In the genomic region with DNA sequence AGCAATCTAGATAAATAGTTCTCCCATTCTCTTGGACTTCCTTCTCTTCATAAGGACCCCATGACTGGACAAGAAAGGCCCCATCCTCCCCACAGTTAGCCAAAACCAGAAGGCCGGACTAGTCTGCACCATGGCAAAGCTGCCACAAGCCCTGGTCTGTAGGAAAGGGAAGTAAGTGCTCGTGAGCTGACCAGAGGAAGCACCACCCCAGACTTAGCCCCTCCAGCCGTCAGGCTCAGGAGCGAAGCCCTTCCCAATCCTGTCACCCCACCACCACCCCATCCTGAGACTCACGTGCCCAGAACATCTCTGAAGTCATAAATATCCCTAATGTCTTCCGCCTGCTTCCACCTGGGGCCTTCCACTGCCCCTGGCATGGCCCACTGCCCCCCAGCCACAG, we compare ENCODE assay signal across 9 mouse cellular contexts. TPM values are rescaled to one million over a fixed set of nuclear protein-coding genes. Genes with fewer than 3 reads are reported as not detected.
DNase-seq lines count a peak whose midpoint lies in the region; ATAC-seq lines count a peak whose summit lies in the region.
"Had no signal": no experiment of that assay in that cellular context is flagged by ENCODE, and none has a peak within 500 bp of the region (broad histone marks: within the 10 kb centered on the region; RNA-seq: fewer than 3 reads in every experiment).

No protein-coding gene starts in this region.

- H3K4me2 ChIP-seq in kidney, embryonic 15.5 days, result peak overlapping the region; percentile 90
- H3K4me2 ChIP-seq in heart, embryonic 14.5 days (ENCODE audit: low read length), result peak overlapping the region; percentile 40

- no peaks in the 10 kb centered on the region for H3K9me3 ChIP-seq in kidney, embryonic 15.5 days (replicated peaks)
- no peaks in the 10 kb centered on the region for H3K9me3 ChIP-seq in heart, embryonic 14.5 days (ENCODE audit: control insufficient read depth, low read length)
- H3K9me3 ChIP-seq: liver, embryonic 13.5 days had no signal

- peak overlapping the region; percentile 9; the same call in 1 of the 2 replicates for H3K9ac ChIP-seq in kidney, embryonic 15.5 days
- peak overlapping the region; percentile 31; the same call in 1 of the 2 replicates for H3K9ac ChIP-seq in heart, embryonic 14.5 days (ENCODE audit: low read length)
- H3K9ac ChIP-seq: liver, embryonic 13.5 days had no signal

- H3K36me3 ChIP-seq in kidney, embryonic 15.5 days, result peaks cover 44% of the 10 kb centered on the region
- H3K36me3 ChIP-seq in heart, embryonic 14.5 days (ENCODE audit: control insufficient read depth, insufficient read depth, low read length), result peaks cover 42% of the 10 kb centered on the region
- peaks cover 36% of the 10 kb centered on the region for H3K36me3 ChIP-seq in macrophage (ENCODE audit: inconsistent target)

- peaks cover 34% of the 10 kb centered on the region for H3K4me1 ChIP-seq in kidney, embryonic 15.5 days
- H3K4me1 ChIP-seq in heart, embryonic 14.5 days (ENCODE audit: control insufficient read depth in 2 of 2, insufficient read depth in 2 of 2, low read length in 2 of 2), result peaks cover 25 to 41% of the 10 kb centered on the region in 2 experiments

- no peak for DNase-seq in kidney, adult 11 months
- no peak for DNase-seq in MN1 (ENCODE audit: low spot score)
- no peak for DNase-seq in thymus, postnatal 36 days
- DNase-seq: cerebellum, postnatal 10 days; liver, embryonic 13.5 days had no signal

- 48% methylated on average over 6 of the region's 6 CpGs for WGBS in kidney, embryonic 15.5 days
- 82% methylated on average over 6 of the region's 6 CpGs for WGBS in heart, embryonic 14.5 days
- 2% methylated on average over 6 of the region's 6 CpGs for WGBS in macrophage (ENCODE audit: missing documents)

- H3K79me2 ChIP-seq in macrophage (ENCODE audit: inconsistent target), result peaks cover 53% of the 10 kb centered on the region

- peak overlapping the region; percentile 16; the same call in 1 of the 2 replicates for H3K4me3 ChIP-seq in kidney, embryonic 15.5 days (replicated peaks)
- no peak overlapping the region; a peak in 1 of 4 replicates for H3K4me3 ChIP-seq in heart, embryonic 14.5 days (ENCODE audit: control insufficient read depth in 1 of 2, insufficient read depth in 1 of 2, low read depth in 1 of 2, low read length in 2 of 2)
- H3K4me3 ChIP-seq in macrophage (ENCODE audit: inconsistent target), result peak overlapping the region; percentile 95
- H3K4me3 ChIP-seq: liver, embryonic 13.5 days had no signal

- ATAC-seq in kidney, embryonic 15.5 days (replicated peaks; ENCODE audit: low FRiP score), result no peak
- peak; percentile 48 for ATAC-seq in common myeloid progenitor, adult 5-6 weeks (replicated peaks; ENCODE audit: low read depth, poor library complexity, severe bottlenecking)
- no peak for ATAC-seq in heart, embryonic 14.5 days (ENCODE audit: insufficient number of reproducible peaks, insufficient read depth, low FRiP score, low read depth)

- peak overlapping the region; percentile 74 for H3K27ac ChIP-seq in kidney, embryonic 15.5 days
- peak overlapping the region in 1 of 2 experiments; percentile 10; a peak in 1 of 4 replicates for H3K27ac ChIP-seq in heart, embryonic 14.5 days (replicated peaks in 1 of 2; ENCODE audit: control insufficient read depth in 1 of 2, insufficient read depth in 1 of 2, low read depth in 2 of 2, low read length in 2 of 2)
- H3K27ac ChIP-seq in macrophage, result peak overlapping the region; percentile 94
- H3K27ac ChIP-seq: liver, embryonic 13.5 days had no signal

- no peaks in the 10 kb centered on the region for H3K27me3 ChIP-seq in kidney, embryonic 15.5 days
- H3K27me3 ChIP-seq in heart, embryonic 14.5 days (ENCODE audit: control insufficient read depth, insufficient read depth, low read length), result no peaks in the 10 kb centered on the region
- H3K27me3 ChIP-seq: liver, embryonic 13.5 days had no signal

RNA-seq across cellular contexts. Expression of a gene that starts 2.2 kb away (rescaled TPM):
- polyA plus RNA-seq in kidney, embryonic 15.5 days (2015; fragmentation: Nextera tagmentation; extraction: Ambion mirVana), result 103 and 111 TPM in 2 replicates
- 29.9 and 41.3 TPM in 2 replicates for total RNA-seq in common myeloid progenitor, adult 5-6 weeks (2017)
- polyA plus RNA-seq in heart, embryonic 14.5 days (2014; fragmentation: Nextera tagmentation; extraction: Ambion mirVana), result 131 and 134 TPM in 2 replicates
- total RNA-seq in macrophage (2018; cell fraction: chromatin; rRNA removed), result 100 to 1,000 TPM in 14 of 26 experiments, 10 to 100 TPM in 12; 24.4 to 393 (median 134) TPM
- total RNA-seq in macrophage (2018; cell fraction: cytosol; rRNA removed), result 100 to 1,000 TPM; 131 to 215 (median 167) TPM
- 100 to 1,000 TPM in 12 of 26 experiments, 10 to 100 TPM in 14; 26.9 to 294 (median 90.3) TPM for total RNA-seq in macrophage (2018; cell fraction: nucleus; rRNA removed)
- polyA plus RNA-seq in macrophage (2018), result 148 to 193 TPM (median 166 TPM) in 3 replicates

RNA-seq across cellular contexts. Expression of a gene that starts 14.8 kb away (rescaled TPM):
- polyA plus RNA-seq in kidney, embryonic 15.5 days (2015; fragmentation: Nextera tagmentation; extraction: Ambion mirVana), result 13.8 and 18.7 TPM in 2 replicates
- total RNA-seq in common myeloid progenitor, adult 5-6 weeks (2017), result 10.2 and 11.7 TPM in 2 replicates
- polyA plus RNA-seq in heart, embryonic 14.5 days (2014; fragmentation: Nextera tagmentation; extraction: Ambion mirVana), result 10.1 and 10.3 TPM in 2 replicates
- total RNA-seq in macrophage (2018; cell fraction: chromatin; rRNA removed), result 10 to 100 TPM in 11 of 26 experiments, 1 to 10 TPM in 15; 1.3 to 17.8 (median 7.8) TPM
- total RNA-seq in macrophage (2018; cell fraction: cytosol; rRNA removed), result 10 to 100 TPM in 5 of 26 experiments, 1 to 10 TPM in 21; 4.6 to 13.7 (median 8.1) TPM
- total RNA-seq in macrophage (2018; cell fraction: nucleus; rRNA removed), result 10 to 100 TPM in 9 of 26 experiments, 1 to 10 TPM in 16, under 1 TPM in 1; 0.99 to 21.8 (median 8.4) TPM
- polyA plus RNA-seq in macrophage (2018), result 5.2 to 11.7 TPM (median 7.6 TPM) in 3 replicates

RNA-seq across cellular contexts. Expression of a gene that starts 34.6 kb away (rescaled TPM):
- 19.2 and 20.4 TPM in 2 replicates for polyA plus RNA-seq in kidney, embryonic 15.5 days (2015; fragmentation: Nextera tagmentation; extraction: Ambion mirVana)
- total RNA-seq in common myeloid progenitor, adult 5-6 weeks (2017), result 27.5 and 35.7 TPM in 2 replicates
- 11.7 and 11.8 TPM in 2 replicates for polyA plus RNA-seq in heart, embryonic 14.5 days (2014; fragmentation: Nextera tagmentation; extraction: Ambion mirVana)
- 100 to 1,000 TPM in 25 of 26 experiments, 10 to 100 TPM in 1; 91.5 to 212 (median 144) TPM for total RNA-seq in macrophage (2018; cell fraction: chromatin; rRNA removed)
- 10 to 100 TPM; 20.1 to 41.2 (median 30.0) TPM for total RNA-seq in macrophage (2018; cell fraction: cytosol; rRNA removed)
- total RNA-seq in macrophage (2018; cell fraction: nucleus; rRNA removed), result 100 to 1,000 TPM in 15 of 26 experiments, 10 to 100 TPM in 11; 73.9 to 156 (median 103) TPM
- polyA plus RNA-seq in macrophage (2018), result 24.0 to 33.8 TPM (median 28.7 TPM) in 3 replicates

RNA-seq across cellular contexts. Expression of a gene that starts 36.1 kb away (rescaled TPM):
- polyA plus RNA-seq in kidney, embryonic 15.5 days (2015; fragmentation: Nextera tagmentation; extraction: Ambion mirVana), result 56.7 and 62.1 TPM in 2 replicates
- total RNA-seq in common myeloid progenitor, adult 5-6 weeks (2017), result 20.7 and 33.1 TPM in 2 replicates
- polyA plus RNA-seq in heart, embryonic 14.5 days (2014; fragmentation: Nextera tagmentation; extraction: Ambion mirVana), result 38.6 and 42.2 TPM in 2 replicates
- 10 to 100 TPM; 14.3 to 50.8 (median 34.2) TPM for total RNA-seq in macrophage (2018; cell fraction: chromatin; rRNA removed)
- 10 to 100 TPM; 17.4 to 33.0 (median 29.1) TPM for total RNA-seq in macrophage (2018; cell fraction: cytosol; rRNA removed)
- 10 to 100 TPM; 18.4 to 41.1 (median 30.7) TPM for total RNA-seq in macrophage (2018; cell fraction: nucleus; rRNA removed)
- polyA plus RNA-seq in macrophage (2018), result 21.8 to 25.0 TPM (median 22.9 TPM) in 3 replicates

RNA-seq across cellular contexts. Expression of a gene that starts 36.3 kb away (rescaled TPM):
- polyA plus RNA-seq in kidney, embryonic 15.5 days (2015; fragmentation: Nextera tagmentation; extraction: Ambion mirVana), result 403 and 405 TPM in 2 replicates
- total RNA-seq in common myeloid progenitor, adult 5-6 weeks (2017), result 175 and 193 TPM in 2 replicates
- 145 and 155 TPM in 2 replicates for polyA plus RNA-seq in heart, embryonic 14.5 days (2014; fragmentation: Nextera tagmentation; extraction: Ambion mirVana)
- total RNA-seq in macrophage (2018; cell fraction: chromatin; rRNA removed), result 100 to 1,000 TPM in 7 of 26 experiments, 10 to 100 TPM in 19; 24.8 to 127 (median 81.4) TPM
- 100 to 1,000 TPM; 310 to 469 (median 363) TPM for total RNA-seq in macrophage (2018; cell fraction: cytosol; rRNA removed)
- total RNA-seq in macrophage (2018; cell fraction: nucleus; rRNA removed), result 100 to 1,000 TPM in 24 of 26 experiments, 10 to 100 TPM in 2; 66.0 to 230 (median 143) TPM
- 315 to 508 TPM (median 391 TPM) in 3 replicates for polyA plus RNA-seq in macrophage (2018)

Comparison
In these comparisons a context has a peak if more than half of its experiments do, and no peak if none do; other contexts are left out.
1. H3K4me3 ChIP-seq: peak in kidney, embryonic 15.5 days (single experiment) and macrophage (single experiment); none in heart, embryonic 14.5 days (0 of 2).